Mouse (Mus musculus): ENCODE measurements around the gene Slc25a48. TPM values are rescaled to one million over a fixed set of nuclear protein-coding genes. Genes with fewer than 3 reads are reported as not detected.
A peak's percentile ranks its signal among the peaks of the same experiment; 100 is the strongest.

Gene Slc25a48
- polyA plus RNA-seq, 1 experiment, result not detected

GRCm38 (mm10) chr13:56468536-56468935, 30.4 kb downstream of the Slc25a48 start:
- no peak overlapping the region for H3K4me3 ChIP-seq (ENCODE audit: insufficient read depth, low read length)
- H3K4me1 ChIP-seq (ENCODE audit: control insufficient read depth, insufficient read depth, low read length), result no peaks in the 10 kb centered on the region
- H3K27ac ChIP-seq (ENCODE audit: insufficient read depth, low read length), result no peak overlapping the region
- no peak for TF ChIP-seq CTCF (IDR thresholded peaks at IDR 0.05; ENCODE audit: borderline replicate concordance, insufficient read depth, low read length)
- TF ChIP-seq POLR2A (IDR thresholded peaks at IDR 0.05; ENCODE audit: low read depth, low read length), result no peak

GRCm38 (mm10) chr13:56471211-56471610, 33.1 kb downstream of the Slc25a48 start:
- H3K4me1 ChIP-seq (ENCODE audit: control insufficient read depth, insufficient read depth, low read length), result no peaks in the 10 kb centered on the region
- TF ChIP-seq POLR2A (IDR thresholded peaks at IDR 0.05; ENCODE audit: low read depth, low read length) (no peak), CTCF (IDR thresholded peaks at IDR 0.05; ENCODE audit: borderline replicate concordance, insufficient read depth, low read length) (no peak)
- no peak overlapping the region for H3K4me3 ChIP-seq (ENCODE audit: insufficient read depth, low read length)
- H3K27ac ChIP-seq (ENCODE audit: insufficient read depth, low read length), result no peak overlapping the region

GRCm38 (mm10) chr13:56471951-56472350, 33.8 kb downstream of the Slc25a48 start:
- TF ChIP-seq CTCF (IDR thresholded peaks at IDR 0.05; ENCODE audit: borderline replicate concordance, insufficient read depth, low read length) (no peak), POLR2A (IDR thresholded peaks at IDR 0.05; ENCODE audit: low read depth, low read length) (no peak)
- Histone ChIP-seq H3K4me3 (ENCODE audit: insufficient read depth, low read length) (no peak overlapping the region), H3K27ac (ENCODE audit: insufficient read depth, low read length) (no peak overlapping the region), H3K4me1 (ENCODE audit: control insufficient read depth, insufficient read depth, low read length) (no peaks in the 10 kb centered on the region)

GRCm38 (mm10) chr13:56472661-56473060, 34.5 kb downstream of the Slc25a48 start:
- Histone ChIP-seq H3K4me3 (ENCODE audit: insufficient read depth, low read length) (no peak overlapping the region), H3K4me1 (ENCODE audit: control insufficient read depth, insufficient read depth, low read length) (no peaks in the 10 kb centered on the region), H3K27ac (ENCODE audit: insufficient read depth, low read length) (no peak overlapping the region)
- no peak for TF ChIP-seq CTCF (IDR thresholded peaks at IDR 0.05; ENCODE audit: borderline replicate concordance, insufficient read depth, low read length)
- no peak for TF ChIP-seq POLR2A (IDR thresholded peaks at IDR 0.05; ENCODE audit: low read depth, low read length)

- TF ChIP-seq CTCF (IDR thresholded peaks at IDR 0.05; ENCODE audit: borderline replicate concordance, insufficient read depth, low read length) (peak; percentile 66; the same call in 1 of the 2 replicates), POLR2A (IDR thresholded peaks at IDR 0.05; ENCODE audit: low read depth, low read length) (no peak)
- H3K27ac ChIP-seq (ENCODE audit: insufficient read depth, low read length), result no peak overlapping the region
Measured at GRCm38 (mm10) chr13:56475363-56475762, 37.2 kb downstream of the Slc25a48 start.

GRCm38 (mm10) chr13:56476790-56477189, 38.6 kb downstream of the Slc25a48 start:
- H3K4me3 ChIP-seq (ENCODE audit: insufficient read depth, low read length), result no peak overlapping the region
- no peak overlapping the region for H3K27ac ChIP-seq (ENCODE audit: insufficient read depth, low read length)
- no peaks in the 10 kb centered on the region for H3K4me1 ChIP-seq (ENCODE audit: control insufficient read depth, insufficient read depth, low read length)
- TF ChIP-seq CTCF (IDR thresholded peaks at IDR 0.05; ENCODE audit: borderline replicate concordance, insufficient read depth, low read length), result no peak
- no peak for TF ChIP-seq POLR2A (IDR thresholded peaks at IDR 0.05; ENCODE audit: low read depth, low read length)

More at GRCm38 (mm10) chr13:56475363-56475762, 37.2 kb downstream of the Slc25a48 start:
- H3K4me1 ChIP-seq (ENCODE audit: control insufficient read depth, insufficient read depth, low read length), result no peaks in the 10 kb centered on the region
- no peak overlapping the region for H3K4me3 ChIP-seq (ENCODE audit: insufficient read depth, low read length)

- no peak overlapping the region for H3K27ac ChIP-seq (ENCODE audit: insufficient read depth, low read length)
- no peak overlapping the region for H3K4me3 ChIP-seq (ENCODE audit: insufficient read depth, low read length)
- no peak for TF ChIP-seq POLR2A (IDR thresholded peaks at IDR 0.05; ENCODE audit: low read depth, low read length)
- TF ChIP-seq CTCF (IDR thresholded peaks at IDR 0.05; ENCODE audit: borderline replicate concordance, insufficient read depth, low read length), result no peak
- no peaks in the 10 kb centered on the region for H3K4me1 ChIP-seq (ENCODE audit: control insufficient read depth, insufficient read depth, low read length)
Measured at GRCm38 (mm10) chr13:56477271-56477670, 39.1 kb downstream of the Slc25a48 start.

- H3K4me3 ChIP-seq (ENCODE audit: insufficient read depth, low read length), result no peak overlapping the region
- no peaks in the 10 kb centered on the region for H3K4me1 ChIP-seq (ENCODE audit: control insufficient read depth, insufficient read depth, low read length)
- TF ChIP-seq CTCF (IDR thresholded peaks at IDR 0.05; ENCODE audit: borderline replicate concordance, insufficient read depth, low read length), result 0 out of 2 replicates have a peak, but pooled peaks have one; percentile 2
- no peak for TF ChIP-seq POLR2A (IDR thresholded peaks at IDR 0.05; ENCODE audit: low read depth, low read length)
- H3K27ac ChIP-seq (ENCODE audit: insufficient read depth, low read length), result no peak overlapping the region
Measured at GRCm38 (mm10) chr13:56478027-56478426, 39.9 kb downstream of the Slc25a48 start.

- Histone ChIP-seq H3K4me1 (ENCODE audit: control insufficient read depth, insufficient read depth, low read length) (no peaks in the 10 kb centered on the region), H3K27ac (ENCODE audit: insufficient read depth, low read length) (no peak within 1 kb of the TSS)
- TF ChIP-seq CTCF (IDR thresholded peaks at IDR 0.05; ENCODE audit: borderline replicate concordance, insufficient read depth, low read length) (no peak), POLR2A (IDR thresholded peaks at IDR 0.05; ENCODE audit: low read depth, low read length) (no peak)
Measured at GRCm38 (mm10) chr13:56482146-56482545, 44.0 kb downstream of the Slc25a48 start, which contains the start of gene Il9. Gene Il9, minus strand, starts transcription at chr13:56482246.

GRCm38 (mm10) chr13:56488012-56488411, 49.9 kb downstream of the Slc25a48 start:
- TF ChIP-seq POLR2A (IDR thresholded peaks at IDR 0.05; ENCODE audit: low read depth, low read length) (no peak), CTCF (IDR thresholded peaks at IDR 0.05; ENCODE audit: borderline replicate concordance, insufficient read depth, low read length) (no peak)
- Histone ChIP-seq H3K4me3 (ENCODE audit: insufficient read depth, low read length) (no peak overlapping the region), H3K4me1 (ENCODE audit: control insufficient read depth, insufficient read depth, low read length) (no peaks in the 10 kb centered on the region), H3K27ac (ENCODE audit: insufficient read depth, low read length) (no peak overlapping the region)

More at GRCm38 (mm10) chr13:56482146-56482545, 44.0 kb downstream of the Slc25a48 start, which contains the start of gene Il9:
- H3K4me3 ChIP-seq (ENCODE audit: insufficient read depth, low read length), result no peak within 1 kb of the TSS

Data from embryonic fibroblast, embryonic 13.5 days (primary cell).